Mouse (Mus musculus) C2C12 (cell line): ENCODE data around the gene Hltf. TPM values are rescaled to one million over a fixed set of nuclear protein-coding genes. Genes with fewer than 3 reads are reported as not detected.

ENCODE experiments used
- H3K27me3 ChIP-seq: one replicate; pipeline ENCODE4 v1.6.1; 2011; ENCODE audit not compliant: control insufficient read depth, insufficient read depth, insufficient read length
- H3K36me3 ChIP-seq: one replicate; pipeline ENCODE4 v1.6.1; 2011; ENCODE audit not compliant: control insufficient read depth, insufficient read depth
- H3K4me3 ChIP-seq: one replicate; pipeline ENCODE4 v1.5.1; 2011; ENCODE audit warnings: mild to moderate bottlenecking, control low read depth; ENCODE audit not compliant: poor library complexity, insufficient read depth, severe bottlenecking
- H3K79me2 ChIP-seq: one replicate; pipeline ENCODE4 v1.6.1; 2011; ENCODE audit not compliant: control insufficient read depth, insufficient read depth
- H3K79me3 ChIP-seq: one replicate; pipeline ENCODE4 v1.6.1; 2011; ENCODE audit warnings: low read depth, control low read depth
- H3ac ChIP-seq: one replicate; pipeline ENCODE3; 2011; ENCODE audit warnings: low read depth; ENCODE audit not compliant: control insufficient read depth, insufficient read length
- CEBPB ChIP-seq: IDR thresholded peaks from one replicate; pipeline ENCODE4 v1.6.1; 2011; ENCODE audit warnings: low read depth, mild to moderate bottlenecking, control low read depth, moderate library complexity
- CTCF ChIP-seq: IDR thresholded peaks from one replicate; pipeline ENCODE4 v1.5.1; 2011; ENCODE audit not compliant: control insufficient read depth, insufficient read depth, insufficient read length
- FOSL1 ChIP-seq: IDR thresholded peaks from one replicate; pipeline ENCODE4 v1.8.0; 2011; ENCODE audit warnings: mild to moderate bottlenecking, low read length; ENCODE audit not compliant: poor library complexity, insufficient read depth, severe bottlenecking
- MAX ChIP-seq: IDR thresholded peaks from one replicate; pipeline ENCODE4 v1.6.1; 2011; ENCODE audit warnings: mild to moderate bottlenecking, control low read depth
- MYOD1 ChIP-seq: IDR thresholded peaks from one replicate; pipeline ENCODE4 v1.6.1; 2011; ENCODE audit warnings: low read depth; ENCODE audit not compliant: control insufficient read depth, insufficient read length
- MYOG ChIP-seq: IDR thresholded peaks from one replicate; pipeline ENCODE4 v1.6.1; 2011; ENCODE audit not compliant: control insufficient read depth, insufficient read length; ENCODE audit errors: extremely low read depth
- USF1 ChIP-seq: IDR thresholded peaks from one replicate; pipeline ENCODE4 v1.6.1; 2011; ENCODE audit warnings: low read depth, mild to moderate bottlenecking, control low read depth, moderate library complexity
- polyA plus RNA-seq: library from polyadenylated mRNA; unstranded; fragments of >200 nt; fragmentation: generic; extraction: Trizol; gene quantifications from one replicate; pipeline ENCODE4 v1.2.1, GENCODE M21; 2012; ENCODE audit warnings: missing spikeins

The Hltf gene
- polyA plus RNA-seq, 1 experiment: 1.9 TPM

- no peaks in the 10 kb centered on the region for H3K79me3 ChIP-seq
- peaks cover 11% of the 10 kb centered on the region for H3K36me3 ChIP-seq
- H3K27me3 ChIP-seq: no peaks in the 10 kb centered on the region
- no peaks in the 10 kb centered on the region for H3K79me2 ChIP-seq
- no peak for TF ChIP-seq CEBPB
- no peak for TF ChIP-seq FOSL1
- TF ChIP-seq CTCF: no peak
- TF ChIP-seq USF1: no peak
- no peak for TF ChIP-seq MAX
- no peak for TF ChIP-seq MYOG
- TF ChIP-seq MYOD1: no peak
- H3ac ChIP-seq: no peak overlapping the region
- H3K4me3 ChIP-seq: no peak overlapping the region
Observed at GRCm38 (mm10) chr3:20076145-20077053, 18.8 kb downstream of the Hltf start.

GRCm38 (mm10) chr3:20082161-20082560, 24.6 kb downstream of the Hltf start:
- H3K4me3 ChIP-seq: no peak overlapping the region
- no peaks in the 10 kb centered on the region for H3K79me3 ChIP-seq
- H3K79me2 ChIP-seq: no peaks in the 10 kb centered on the region
- no peak overlapping the region for H3ac ChIP-seq
- TF ChIP-seq MYOD1 (no peak), CTCF (no peak), FOSL1 (no peak), CEBPB (no peak), MYOG (no peak), MAX (no peak), USF1 (no peak)
- peaks cover 11% of the 10 kb centered on the region for H3K36me3 ChIP-seq
- H3K27me3 ChIP-seq: no peaks in the 10 kb centered on the region

GRCm38 (mm10) chr3:20103830-20104229, 46.2 kb downstream of the Hltf start:
- no peaks in the 10 kb centered on the region for H3K27me3 ChIP-seq
- H3ac ChIP-seq: no peak overlapping the region
- H3K79me2 ChIP-seq: no peaks in the 10 kb centered on the region
- H3K36me3 ChIP-seq: peaks cover 12% of the 10 kb centered on the region
- no peaks in the 10 kb centered on the region for H3K79me3 ChIP-seq
- no peak for TF ChIP-seq FOSL1
- no peak for TF ChIP-seq MAX
- no peak for TF ChIP-seq CEBPB
- TF ChIP-seq USF1: no peak
- TF ChIP-seq CTCF: no peak
- no peak for TF ChIP-seq MYOD1
- no peak for TF ChIP-seq MYOG
- no peak overlapping the region for H3K4me3 ChIP-seq

- no peaks in the 10 kb centered on the region for H3K79me3 ChIP-seq
- peaks cover 17% of the 10 kb centered on the region for H3K36me3 ChIP-seq
- H3K4me3 ChIP-seq: no peak overlapping the region
- no peaks in the 10 kb centered on the region for H3K27me3 ChIP-seq
- no peaks in the 10 kb centered on the region for H3K79me2 ChIP-seq
- no peak for TF ChIP-seq MAX
- no peak for TF ChIP-seq CTCF
- no peak for TF ChIP-seq CEBPB
- no peak for TF ChIP-seq FOSL1
- no peak for TF ChIP-seq MYOD1
- TF ChIP-seq USF1: no peak
- TF ChIP-seq MYOG: no peak
- no peak overlapping the region for H3ac ChIP-seq
Observed at GRCm38 (mm10) chr3:20104318-20104717, 46.7 kb downstream of the Hltf start.

- TF ChIP-seq MAX: no peak
- no peak for TF ChIP-seq USF1
- TF ChIP-seq MYOG: no peak
- TF ChIP-seq MYOD1: no peak
- no peak for TF ChIP-seq CTCF
- TF ChIP-seq CEBPB: no peak
- TF ChIP-seq FOSL1: no peak
- Histone ChIP-seq H3K79me3 (no peaks in the 10 kb centered on the region), H3K79me2 (no peaks in the 10 kb centered on the region)
Observed at GRCm38 (mm10) chr3:20104776-20105175, 47.2 kb downstream of the Hltf start.

More at GRCm38 (mm10) chr3:20104776-20105175, 47.2 kb downstream of the Hltf start:
- H3K4me3 ChIP-seq: no peak overlapping the region
- peaks cover 22% of the 10 kb centered on the region for H3K36me3 ChIP-seq
- no peaks in the 10 kb centered on the region for H3K27me3 ChIP-seq
- no peak overlapping the region for H3ac ChIP-seq
